Mouse (Mus musculus): Measurements from ENCODE around the gene Gm14180. TPM values are rescaled to one million over a fixed set of nuclear protein-coding genes. Genes with fewer than 3 reads are reported as not detected.
"Not testable (repeated sequence)": the region's sequence is repeated elsewhere in the genome, so short reads cannot be mapped to it uniquely, and the experiment has no call there.

Gm14180 gene
- polyA plus RNA-seq (2021), result not detected

GRCm38 (mm10) chr11:99734190-99734589 lies at the start of gene Gm14180:
Gene Gm14180, minus strand, starts transcription at chr11:99734290.
- DNase-seq (ENCODE audit: low read depth, low spot score) (no peak), ATAC-seq (no peak)
- in situ Hi-C loops (cut with MboI; ENCODE audit: low pct_unique_long_range_greater_than_20kb), result no loop called here
- ChIA-PET POLR2A (no interaction called here), CTCF (no interaction called here)
- no peaks in the 10 kb centered on the region for H3K27me3 ChIP-seq
- TF ChIP-seq CTCF (IDR thresholded peaks at IDR 0.05), result no peak

DNA sequence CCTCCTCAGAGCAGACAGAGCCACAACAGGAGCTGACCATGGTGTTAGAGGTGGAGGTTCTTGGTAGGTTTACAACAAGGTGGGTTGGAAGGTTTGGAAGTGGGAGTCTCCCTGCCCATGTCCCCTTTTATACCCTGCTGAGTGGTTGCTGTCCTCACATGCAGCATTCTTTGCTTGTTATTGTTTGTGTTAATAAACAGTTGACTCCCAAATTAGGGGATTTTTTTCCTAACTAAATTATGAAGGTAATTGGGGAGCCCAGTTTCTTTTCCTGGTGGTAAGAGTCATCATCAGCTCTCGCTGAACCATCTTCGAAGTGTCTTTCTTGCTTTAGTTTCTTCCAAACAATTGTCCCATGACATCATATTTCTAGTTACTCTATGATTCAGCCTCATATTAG lies 46.5 kb upstream of the Gm14180 start, which contains the start of gene Krtap4-8:
TSS of gene Krtap4-8 (minus strand) at position 101 of the 400 bp plus-strand sequence.
- DNase-seq (ENCODE audit: low read depth, low spot score) (no peak), ATAC-seq (no peak)
- in situ Hi-C loops (cut with MboI; ENCODE audit: low pct_unique_long_range_greater_than_20kb), result no loop called here
- no peak for TF ChIP-seq CTCF (IDR thresholded peaks at IDR 0.05)
- H3K27me3 ChIP-seq, result no peaks in the 10 kb centered on the region
- CTCF ChIA-PET, result no interaction called here
- POLR2A ChIA-PET, result no interaction called here

DNA sequence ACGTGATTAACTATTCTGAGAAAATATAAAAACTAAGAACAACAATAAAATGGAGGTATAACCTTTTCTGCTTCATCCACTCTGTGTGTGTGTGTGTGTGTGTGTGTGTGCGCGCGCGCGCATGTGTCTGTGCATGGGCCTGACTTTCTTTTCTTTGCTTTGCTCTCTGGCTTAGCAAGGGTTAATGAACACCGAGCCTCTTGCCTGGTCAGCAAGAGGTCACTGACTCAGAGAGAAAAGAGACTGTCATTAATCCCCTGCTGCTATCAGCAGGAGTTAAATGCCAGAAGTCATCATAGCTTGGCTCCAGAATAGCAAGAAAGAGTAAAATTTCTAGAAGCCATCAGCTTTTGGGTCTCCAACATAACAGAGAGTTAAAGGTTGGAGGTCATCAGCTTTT lies 44.3 kb upstream of the Gm14180 start:
- no peak for TF ChIP-seq CTCF (IDR thresholded peaks at IDR 0.05)
- H3K27me3 ChIP-seq, result no peaks in the 10 kb centered on the region
- ChIA-PET CTCF (no interaction called here), POLR2A (no interaction called here)
- ATAC-seq (no peak), DNase-seq (ENCODE audit: low read depth, low spot score) (no peak)
- in situ Hi-C loops (cut with MboI; ENCODE audit: low pct_unique_long_range_greater_than_20kb), result loop anchor here (10.0 kb wide), 1 partner anchor 56 kb away; the partner anchor contains the start of gene 2300003K06Rik

DNA sequence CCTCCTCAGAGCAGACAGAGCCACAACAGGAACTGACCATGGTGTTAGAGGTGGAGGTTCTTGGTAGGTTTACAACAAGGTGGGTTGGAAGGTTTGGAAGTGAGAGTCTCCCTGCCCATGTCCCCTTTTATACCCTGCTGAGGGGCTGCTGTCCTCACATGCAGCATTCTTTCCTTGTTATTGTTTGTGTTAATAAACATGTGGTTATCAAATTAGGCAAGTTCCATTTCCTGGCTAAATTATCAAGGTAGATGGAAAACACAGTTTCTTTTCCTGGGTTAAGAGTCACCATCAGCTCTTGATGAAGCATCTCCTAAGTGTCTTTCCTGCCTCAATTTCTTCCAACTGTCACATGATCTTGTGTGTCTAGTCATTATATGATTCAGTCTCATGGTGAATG lies 38.7 kb upstream of the Gm14180 start, which contains the start of gene Gm11595:
TSS of gene Gm11595 (minus strand) at position 101 of the 400 bp plus-strand sequence.
- CTCF ChIA-PET; DNase-seq (ENCODE audit: low read depth, low spot score); POLR2A ChIA-PET; ATAC-seq; H3K27me3 ChIP-seq: not testable (repeated sequence)
- in situ Hi-C loops (cut with MboI; ENCODE audit: low pct_unique_long_range_greater_than_20kb), result loop anchor here (10.0 to 25.0 kb wide), 2 partner anchors 62 to 286 kb away; partner anchors contain the start of genes 2300003K06Rik and Krt23

DNA sequence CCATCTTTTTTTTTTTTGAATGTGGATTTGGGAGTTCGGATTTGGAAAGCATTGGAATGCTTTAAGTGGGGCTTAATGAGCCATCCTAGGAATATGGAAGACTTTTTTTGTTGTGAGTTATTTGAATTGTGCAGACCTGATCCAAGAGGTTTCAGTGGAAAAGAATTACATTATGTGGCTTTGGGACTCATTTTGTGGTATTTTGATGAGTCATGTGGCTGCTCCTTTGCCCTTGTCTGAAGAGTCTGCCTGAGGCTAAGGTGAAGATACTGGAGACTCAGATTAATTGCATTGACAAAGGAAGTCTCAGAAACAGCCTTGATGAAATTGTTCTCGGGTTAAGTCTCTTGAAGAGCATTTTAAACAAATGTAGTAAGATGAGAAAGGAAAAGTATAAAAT lies 34.3 kb upstream of the Gm14180 start:
- ATAC-seq, result peak; percentile 92
- ChIA-PET POLR2A (no interaction called here), CTCF (no interaction called here)
- no peaks in the 10 kb centered on the region for H3K27me3 ChIP-seq
- DNase-seq (ENCODE audit: low read depth, low spot score), result peak; percentile 68
- in situ Hi-C loops (cut with MboI; ENCODE audit: low pct_unique_long_range_greater_than_20kb), result loop anchor here (5.0 to 25.0 kb wide), 3 partner anchors 76 to 281 kb away; partner anchors contain the start of genes Gm14190, Krt23, Krtap1-4 and Krtap1-5
- TF ChIP-seq CTCF (IDR thresholded peaks at IDR 0.05), result no peak

DNA sequence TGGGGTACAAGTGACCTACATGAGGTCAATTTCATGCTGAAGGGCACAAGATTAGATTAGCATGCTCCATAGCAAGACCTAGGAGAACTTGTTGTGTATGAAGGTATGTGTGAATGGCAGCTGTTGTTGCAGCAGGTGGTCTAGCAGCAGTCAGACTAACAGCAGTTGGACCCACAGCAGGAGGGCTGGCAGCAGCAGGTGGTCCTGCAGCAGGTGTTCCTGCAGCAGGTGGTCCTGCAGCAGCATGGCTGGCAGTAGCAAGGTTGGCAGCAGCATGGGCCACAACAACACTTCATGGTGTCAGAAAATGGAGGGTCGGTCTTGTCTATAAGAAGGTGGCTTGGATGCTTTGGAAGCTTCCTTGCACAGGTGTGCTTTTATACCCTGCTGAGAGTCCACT lies 24.8 kb upstream of the Gm14180 start:
- ATAC-seq (no peak), DNase-seq (ENCODE audit: low read depth, low spot score) (no peak)
- in situ Hi-C loops (cut with MboI; ENCODE audit: low pct_unique_long_range_greater_than_20kb), result loop anchor here (25.0 kb wide), 1 partner anchor 272 kb away; the partner anchor contains the start of gene Krt23
- no peak for TF ChIP-seq CTCF (IDR thresholded peaks at IDR 0.05)
- POLR2A ChIA-PET, result no interaction called here
- CTCF ChIA-PET, result no interaction called here
- H3K27me3 ChIP-seq, result no peaks in the 10 kb centered on the region

DNA sequence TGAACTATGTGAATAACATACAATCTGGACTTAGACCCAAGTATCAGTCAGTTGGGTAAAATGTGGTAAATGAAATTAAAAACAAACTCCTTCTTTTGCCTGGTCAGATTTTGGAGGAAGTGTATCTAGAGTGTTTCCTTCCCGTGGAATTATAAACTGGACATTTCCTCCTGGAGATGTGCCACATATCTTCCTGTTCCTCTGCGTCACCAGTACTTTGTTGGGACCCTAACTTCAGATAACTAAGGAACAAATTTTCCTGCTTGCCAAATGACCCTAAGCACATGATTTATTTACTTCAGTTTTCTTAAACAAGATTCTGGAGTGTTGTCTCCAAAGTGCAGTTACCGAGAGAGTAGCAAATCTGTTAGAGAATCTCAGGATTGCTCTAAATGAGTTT lies 9.9 kb upstream of the Gm14180 start:
- no peaks in the 10 kb centered on the region for H3K27me3 ChIP-seq
- in situ Hi-C loops (cut with MboI; ENCODE audit: low pct_unique_long_range_greater_than_20kb), result no loop called here
- TF ChIP-seq CTCF (IDR thresholded peaks at IDR 0.05), result no peak
- no peak for DNase-seq (ENCODE audit: low read depth, low spot score)
- ChIA-PET CTCF (no interaction called here), POLR2A (no interaction called here)
- ATAC-seq, result no peak

DNA sequence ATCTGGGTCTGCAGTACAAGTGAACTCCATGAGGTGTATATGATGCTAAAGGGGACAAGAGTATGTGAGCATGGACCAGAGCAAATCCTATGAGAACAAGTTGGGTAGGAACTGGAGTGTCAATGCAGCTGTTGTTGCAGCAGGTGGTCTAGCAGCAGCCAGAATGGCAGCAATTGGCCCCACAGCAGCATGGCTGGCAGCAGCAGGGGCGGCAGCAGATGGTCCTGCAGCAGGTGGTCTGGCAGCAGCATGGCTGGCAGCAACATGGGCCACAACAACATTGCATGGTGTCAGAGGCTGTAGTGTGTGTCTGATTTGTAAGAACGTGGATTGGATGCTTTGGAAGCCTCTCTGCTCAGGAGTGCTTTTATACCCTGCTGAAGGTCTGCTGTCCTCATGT lies 10.0 kb downstream of the Gm14180 start:
- H3K27me3 ChIP-seq, result peaks cover 8% of the 10 kb centered on the region
- DNase-seq (ENCODE audit: low read depth, low spot score) (no peak), ATAC-seq (no peak)
- POLR2A ChIA-PET, result no interaction called here
- in situ Hi-C loops (cut with MboI; ENCODE audit: low pct_unique_long_range_greater_than_20kb), result no loop called here
- CTCF ChIA-PET, result no interaction called here
- no peak for TF ChIP-seq CTCF (IDR thresholded peaks at IDR 0.05)

DNA sequence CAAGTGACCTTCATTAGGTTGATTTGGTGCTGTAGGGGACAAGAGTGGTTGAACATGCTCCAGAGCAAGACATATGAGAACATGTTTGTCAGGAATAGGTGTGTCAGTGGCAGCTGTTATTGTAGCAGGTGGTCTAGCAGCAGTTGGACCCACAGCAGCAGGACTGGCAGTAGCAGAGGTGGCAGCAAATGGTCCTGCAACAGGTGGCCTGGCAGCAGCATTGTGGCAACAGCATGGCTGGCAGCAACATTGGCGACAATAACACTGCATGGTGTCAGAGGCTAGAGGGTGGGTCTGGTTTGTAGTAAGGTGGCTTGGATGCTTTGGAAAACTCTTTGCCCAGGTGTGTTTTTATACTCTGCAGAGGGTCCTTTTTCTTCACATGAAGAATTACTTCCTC lies 15.3 kb downstream of the Gm14180 start:
- in situ Hi-C loops (cut with MboI; ENCODE audit: low pct_unique_long_range_greater_than_20kb), result no loop called here
- no peaks in the 10 kb centered on the region for H3K27me3 ChIP-seq
- ATAC-seq (no peak), DNase-seq (ENCODE audit: low read depth, low spot score) (no peak)
- POLR2A ChIA-PET, result no interaction called here
- TF ChIP-seq CTCF (IDR thresholded peaks at IDR 0.05), result no peak
- CTCF ChIA-PET, result no interaction called here

GRCm38 (mm10) chr11:99690463-99690862 lies 43.6 kb downstream of the Gm14180 start, which contains the start of gene Gm14190:
Gene Gm14190, minus strand, starts transcription at chr11:99690740.
- ATAC-seq, result no peak

GRCm38 (mm10) chr11:99685235-99685634 lies 48.9 kb downstream of the Gm14180 start:
- H3K27me3 ChIP-seq, result peaks cover 33% of the 10 kb centered on the region
- in situ Hi-C loops (cut with MboI; ENCODE audit: low pct_unique_long_range_greater_than_20kb); POLR2A ChIA-PET; CTCF ChIA-PET; DNase-seq (ENCODE audit: low read depth, low spot score); ATAC-seq: not testable (repeated sequence)

More at GRCm38 (mm10) chr11:99690463-99690862, 43.6 kb downstream of the Gm14180 start, which contains the start of gene Gm14190:
- CTCF ChIA-PET, result no interaction called here
- no peak for DNase-seq (ENCODE audit: low read depth, low spot score)
- POLR2A ChIA-PET, result no interaction called here
- peaks cover 34% of the 10 kb centered on the region for H3K27me3 ChIP-seq
- no peak for TF ChIP-seq CTCF (IDR thresholded peaks at IDR 0.05)
- in situ Hi-C loops (cut with MboI; ENCODE audit: low pct_unique_long_range_greater_than_20kb), result loop anchor here (5.0 kb wide), 1 partner anchor 77 kb away; no protein-coding TSS in a partner anchor

Other genes with a start within 250 kb of the Gm14180 start
- gene Krt23, start 241.2 kb downstream of the Gm14180 start, polyA plus RNA-seq (2021), result 0.09 TPM
- 0.08 TPM for gene Krt39, start 213.0 kb downstream of the Gm14180 start, polyA plus RNA-seq (2021)
- not detected for gene Krt40, start 191.1 kb downstream of the Gm14180 start, polyA plus RNA-seq (2021)
- not detected for gene Krtap3-3, start 183.4 kb downstream of the Gm14180 start, polyA plus RNA-seq (2021)
- not detected for gene Krtap3-2, start 177.4 kb downstream of the Gm14180 start, polyA plus RNA-seq (2021)
- not detected for gene Gm11939, start 174.8 kb downstream of the Gm14180 start, polyA plus RNA-seq (2021)
- gene Krtap3-1, start 167.7 kb downstream of the Gm14180 start, polyA plus RNA-seq (2021), result not detected
- gene Krtap1-5, start 153.3 kb downstream of the Gm14180 start, polyA plus RNA-seq (2021), result not detected
- not detected for gene Krtap1-4, start 150.6 kb downstream of the Gm14180 start, polyA plus RNA-seq (2021)
- not detected for gene Krtap1-3, start 143.0 kb downstream of the Gm14180 start, polyA plus RNA-seq (2021)
- not detected for gene Krtap9-3, start 136.2 kb downstream of the Gm14180 start, polyA plus RNA-seq (2021)
- not detected for gene Gm11938, start 131.0 kb downstream of the Gm14180 start, polyA plus RNA-seq (2021)
- gene Gm11937, start 124.1 kb downstream of the Gm14180 start, polyA plus RNA-seq (2021), result not detected
- not detected for gene Krtap2-4, start 119.4 kb downstream of the Gm14180 start, polyA plus RNA-seq (2021)
- gene Gm11562, start 113.9 kb downstream of the Gm14180 start, polyA plus RNA-seq (2021), result not detected
- gene Krtap4-1, start 106.1 kb downstream of the Gm14180 start, polyA plus RNA-seq (2021), result not detected
- not detected for gene Krtap4-2, start 99.2 kb downstream of the Gm14180 start, polyA plus RNA-seq (2021)
- gene Krtap4-7, start 90.2 kb downstream of the Gm14180 start, polyA plus RNA-seq (2021), result not detected
- not detected for gene Gm11555, start 84.1 kb downstream of the Gm14180 start, polyA plus RNA-seq (2021)
- not detected for gene Gm11563, start 75.3 kb downstream of the Gm14180 start, polyA plus RNA-seq (2021)
- not detected for gene Krtap4-6, start 68.3 kb downstream of the Gm14180 start, polyA plus RNA-seq (2021)
- not detected for gene Gm14190, start 43.5 kb downstream of the Gm14180 start, polyA plus RNA-seq (2021)
- not detected for gene Gm11595, start 38.6 kb upstream of the Gm14180 start, polyA plus RNA-seq (2021)
- gene Krtap4-8, start 46.4 kb upstream of the Gm14180 start, polyA plus RNA-seq (2021), result 0.06 TPM
- gene Krtap4-9, start 50.9 kb upstream of the Gm14180 start, polyA plus RNA-seq (2021), result not detected
- not detected for gene Gm11596, start 59.2 kb upstream of the Gm14180 start, polyA plus RNA-seq (2021)
- not detected for gene Gm11569, start 64.6 kb upstream of the Gm14180 start, polyA plus RNA-seq (2021)
- gene Gm11554, start 70.2 kb upstream of the Gm14180 start, polyA plus RNA-seq (2021), result not detected
- not detected for gene Krtap4-13, start 75.6 kb upstream of the Gm14180 start, polyA plus RNA-seq (2021)
- gene Gm11564, start 81.4 kb upstream of the Gm14180 start, polyA plus RNA-seq (2021), result not detected
- gene 2300003K06Rik, start 103.8 kb upstream of the Gm14180 start, polyA plus RNA-seq (2021), result not detected
- gene Krtap4-16, start 117.3 kb upstream of the Gm14180 start, polyA plus RNA-seq (2021), result not detected
- not detected for gene Gm11568, start 123.6 kb upstream of the Gm14180 start, polyA plus RNA-seq (2021)
- not detected for gene Gm11559, start 130.2 kb upstream of the Gm14180 start, polyA plus RNA-seq (2021)
- gene Krtap9-1, start 139.1 kb upstream of the Gm14180 start, polyA plus RNA-seq (2021), result not detected
- gene Gm11567, start 144.9 kb upstream of the Gm14180 start, polyA plus RNA-seq (2021), result not detected
- gene Krtap31-1, start 173.6 kb upstream of the Gm14180 start, polyA plus RNA-seq (2021), result not detected
- gene Gm11565, start 180.5 kb upstream of the Gm14180 start, polyA plus RNA-seq (2021), result not detected
- not detected for gene Krtap31-2, start 202.0 kb upstream of the Gm14180 start, polyA plus RNA-seq (2021)
- not detected for gene Krtap9-5, start 214.2 kb upstream of the Gm14180 start, polyA plus RNA-seq (2021)
- gene Krtap29-1, start 244.8 kb upstream of the Gm14180 start, polyA plus RNA-seq (2021), result not detected